Mouse (Mus musculus): ENCODE measurements around the gene Fthl17c. TPM values are rescaled to one million over a fixed set of nuclear protein-coding genes. Genes with fewer than 3 reads are reported as not detected.
"Not testable (repeated sequence)": the region's sequence is repeated elsewhere in the genome, so short reads cannot be mapped to it uniquely, and the experiment has no call there.

Gene Fthl17c
- not detected in 2 replicates for polyA plus RNA-seq (2014; fragmentation: Nextera tagmentation; extraction: Ambion mirVana)

- not testable (repeated sequence) for H3K27ac ChIP-seq (ENCODE audit: low read depth, low read length); H3K9me3 ChIP-seq (ENCODE audit: control insufficient read depth, low read length); H3K4me3 ChIP-seq (ENCODE audit: low read depth, low read length); ATAC-seq (ENCODE audit: insufficient read depth, low FRiP score, low TSS enrichment); H3K27me3 ChIP-seq (ENCODE audit: control insufficient read depth, insufficient read depth, low read length); DNase-seq (ENCODE audit: low spot score); H3K36me3 ChIP-seq (ENCODE audit: control insufficient read depth, insufficient read depth, low read length); H3K4me2 ChIP-seq (ENCODE audit: low read depth); H3K4me1 ChIP-seq (ENCODE audit: control insufficient read depth, insufficient read depth, low read length); H3K9ac ChIP-seq (ENCODE audit: low read length)
- no CpG with 5 or more reads among the region's 11 CpGs for WGBS
Measured at GRCm38 (mm10) chrX:8976459-8976858, at the start of gene Fthl17c. Gene Fthl17c, minus strand, starts transcription at chrX:8976559.

- H3K36me3 ChIP-seq (ENCODE audit: control insufficient read depth, insufficient read depth, low read length) = no peaks in the 10 kb centered on the region
- H3K27me3 ChIP-seq (ENCODE audit: control insufficient read depth, insufficient read depth, low read length) = no peaks in the 10 kb centered on the region
- H3K4me3 ChIP-seq (ENCODE audit: low read depth, low read length) = no peak overlapping the region
- ATAC-seq (ENCODE audit: insufficient read depth, low FRiP score, low TSS enrichment) = no peak
- WGBS = 56% methylated on average over 10 of the region's 10 CpGs
- H3K4me2 ChIP-seq (ENCODE audit: low read depth) = no peak overlapping the region
- no peaks in the 10 kb centered on the region for H3K9me3 ChIP-seq (ENCODE audit: control insufficient read depth, low read length)
- no peaks in the 10 kb centered on the region for H3K4me1 ChIP-seq (ENCODE audit: control insufficient read depth, insufficient read depth, low read length)
- no peak for DNase-seq (ENCODE audit: low spot score)
- H3K9ac ChIP-seq (ENCODE audit: low read length) = no peak overlapping the region
- H3K27ac ChIP-seq (ENCODE audit: low read depth, low read length) = no peak overlapping the region
Measured at GRCm38 (mm10) chrX:9019481-9019880, 43.1 kb upstream of the Fthl17c start.

GRCm38 (mm10) chrX:9016079-9016478 is 39.7 kb upstream of the Fthl17c start:
- DNase-seq (ENCODE audit: low spot score) = no peak
- Histone ChIP-seq H3K36me3 (ENCODE audit: control insufficient read depth, insufficient read depth, low read length) (no peaks in the 10 kb centered on the region), H3K4me1 (ENCODE audit: control insufficient read depth, insufficient read depth, low read length) (no peaks in the 10 kb centered on the region), H3K9me3 (ENCODE audit: control insufficient read depth, low read length) (no peaks in the 10 kb centered on the region), H3K27me3 (ENCODE audit: control insufficient read depth, insufficient read depth, low read length) (no peaks in the 10 kb centered on the region), H3K4me3 (ENCODE audit: low read depth, low read length) (no peak overlapping the region), H3K9ac (ENCODE audit: low read length) (no peak overlapping the region), H3K27ac (ENCODE audit: low read depth, low read length) (no peak overlapping the region), H3K4me2 (ENCODE audit: low read depth) (no peak overlapping the region)
- 63% methylated on average over 1 of the region's 1 CpGs for WGBS
- no peak for ATAC-seq (ENCODE audit: insufficient read depth, low FRiP score, low TSS enrichment)

- not testable (repeated sequence) for H3K36me3 ChIP-seq (ENCODE audit: control insufficient read depth, insufficient read depth, low read length); ATAC-seq (ENCODE audit: insufficient read depth, low FRiP score, low TSS enrichment); H3K4me1 ChIP-seq (ENCODE audit: control insufficient read depth, insufficient read depth, low read length); H3K4me3 ChIP-seq (ENCODE audit: low read depth, low read length); H3K9ac ChIP-seq (ENCODE audit: low read length); H3K27ac ChIP-seq (ENCODE audit: low read depth, low read length); H3K27me3 ChIP-seq (ENCODE audit: control insufficient read depth, insufficient read depth, low read length); H3K4me2 ChIP-seq (ENCODE audit: low read depth); H3K9me3 ChIP-seq (ENCODE audit: control insufficient read depth, low read length); DNase-seq (ENCODE audit: low spot score)
- WGBS = no CpG with 5 or more reads among the region's 9 CpGs
Measured at GRCm38 (mm10) chrX:8986655-8987054, 10.3 kb upstream of the Fthl17c start, which contains the start of gene Fthl17d. Gene Fthl17d, minus strand, starts transcription at chrX:8986755.

- not testable (repeated sequence) for H3K27me3 ChIP-seq (ENCODE audit: control insufficient read depth, insufficient read depth, low read length); DNase-seq (ENCODE audit: low spot score); H3K9me3 ChIP-seq (ENCODE audit: control insufficient read depth, low read length); H3K36me3 ChIP-seq (ENCODE audit: control insufficient read depth, insufficient read depth, low read length); ATAC-seq (ENCODE audit: insufficient read depth, low FRiP score, low TSS enrichment); H3K27ac ChIP-seq (ENCODE audit: low read depth, low read length); H3K4me3 ChIP-seq (ENCODE audit: low read depth, low read length); H3K9ac ChIP-seq (ENCODE audit: low read length); H3K4me2 ChIP-seq (ENCODE audit: low read depth); H3K4me1 ChIP-seq (ENCODE audit: control insufficient read depth, insufficient read depth, low read length)
- WGBS = 40% methylated on average over 4 of the region's 4 CpGs
Measured at GRCm38 (mm10) chrX:8964618-8965017, 11.7 kb downstream of the Fthl17c start.

- not testable (repeated sequence) for H3K4me3 ChIP-seq (ENCODE audit: low read depth, low read length); H3K27me3 ChIP-seq (ENCODE audit: control insufficient read depth, insufficient read depth, low read length); H3K4me1 ChIP-seq (ENCODE audit: control insufficient read depth, insufficient read depth, low read length); H3K36me3 ChIP-seq (ENCODE audit: control insufficient read depth, insufficient read depth, low read length); H3K27ac ChIP-seq (ENCODE audit: low read depth, low read length); H3K4me2 ChIP-seq (ENCODE audit: low read depth); H3K9me3 ChIP-seq (ENCODE audit: control insufficient read depth, low read length); ATAC-seq (ENCODE audit: insufficient read depth, low FRiP score, low TSS enrichment); H3K9ac ChIP-seq (ENCODE audit: low read length); DNase-seq (ENCODE audit: low spot score)
- WGBS = 89% methylated on average over 3 of the region's 11 CpGs
Measured at GRCm38 (mm10) chrX:8962875-8963274, 13.5 kb downstream of the Fthl17c start, which contains the start of gene Fthl17b. Gene Fthl17b, minus strand, starts transcription at chrX:8962975.

GRCm38 (mm10) chrX:8948130-8948805 is 28.1 kb downstream of the Fthl17c start:
- not testable (repeated sequence) for H3K4me3 ChIP-seq (ENCODE audit: low read depth, low read length); H3K36me3 ChIP-seq (ENCODE audit: control insufficient read depth, insufficient read depth, low read length); H3K9me3 ChIP-seq (ENCODE audit: control insufficient read depth, low read length); H3K27ac ChIP-seq (ENCODE audit: low read depth, low read length); H3K9ac ChIP-seq (ENCODE audit: low read length); H3K27me3 ChIP-seq (ENCODE audit: control insufficient read depth, insufficient read depth, low read length); H3K4me2 ChIP-seq (ENCODE audit: low read depth); H3K4me1 ChIP-seq (ENCODE audit: control insufficient read depth, insufficient read depth, low read length)
- DNase-seq (ENCODE audit: low spot score) (peak; percentile 79), ATAC-seq (ENCODE audit: insufficient read depth, low FRiP score, low TSS enrichment) (0 out of 2 replicates have a peak, but pooled peaks have one; percentile 63)
- WGBS = 25% methylated on average over 5 of the region's 7 CpGs

DNA sequence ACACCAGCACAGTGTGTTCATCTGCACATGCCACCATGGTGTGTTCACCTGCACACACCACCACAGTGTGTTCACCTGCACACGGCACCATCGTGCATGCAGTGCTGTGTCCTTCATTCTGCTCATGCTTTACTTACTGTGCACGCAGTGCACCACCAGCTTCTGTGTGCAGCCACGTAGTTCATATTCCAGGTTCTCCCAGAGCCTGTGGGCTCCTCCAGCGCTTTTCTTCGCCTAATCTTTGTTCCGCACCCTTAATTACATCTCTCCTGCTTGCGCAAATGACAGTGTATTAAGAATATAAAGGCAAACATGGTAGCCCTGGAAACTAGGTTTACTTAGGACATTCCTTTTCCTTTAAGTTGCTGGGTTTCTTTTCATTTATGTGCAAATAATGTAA is 32.3 kb downstream of the Fthl17c start:
- H3K4me2 ChIP-seq (ENCODE audit: low read depth) = no peak overlapping the region
- no peak for ATAC-seq (ENCODE audit: insufficient read depth, low FRiP score, low TSS enrichment)
- H3K4me1 ChIP-seq (ENCODE audit: control insufficient read depth, insufficient read depth, low read length) = no peaks in the 10 kb centered on the region
- 82% methylated on average over 8 of the region's 8 CpGs for WGBS
- H3K27me3 ChIP-seq (ENCODE audit: control insufficient read depth, insufficient read depth, low read length) = no peaks in the 10 kb centered on the region
- no peak overlapping the region for H3K27ac ChIP-seq (ENCODE audit: low read depth, low read length)
- DNase-seq (ENCODE audit: low spot score) = no peak
- H3K4me3 ChIP-seq (ENCODE audit: low read depth, low read length) = no peak overlapping the region
- H3K36me3 ChIP-seq (ENCODE audit: control insufficient read depth, insufficient read depth, low read length) = no peaks in the 10 kb centered on the region
- no peaks in the 10 kb centered on the region for H3K9me3 ChIP-seq (ENCODE audit: control insufficient read depth, low read length)
- H3K9ac ChIP-seq (ENCODE audit: low read length) = no peak overlapping the region

DNA sequence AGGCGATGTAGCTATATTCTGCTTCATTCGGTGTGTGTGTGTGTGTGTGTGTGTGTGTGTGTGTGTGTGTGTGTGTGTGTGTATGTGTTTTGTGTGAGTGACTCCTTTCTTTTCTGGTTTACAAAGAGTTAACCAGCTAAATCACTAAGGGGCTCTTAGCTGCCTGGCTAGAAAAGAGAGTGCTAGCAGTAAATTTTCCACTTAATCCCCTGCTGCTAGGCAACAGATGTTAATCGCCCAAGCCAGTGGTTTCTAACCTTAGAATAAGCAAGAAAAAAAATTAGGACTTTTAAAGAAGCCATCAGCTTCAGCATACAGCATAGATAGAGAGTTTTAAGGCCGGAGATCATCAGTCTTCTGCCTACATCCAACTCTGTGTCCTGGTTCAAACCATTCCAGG is 49.1 kb downstream of the Fthl17c start:
- DNase-seq (ENCODE audit: low spot score) (no peak), ATAC-seq (ENCODE audit: insufficient read depth, low FRiP score, low TSS enrichment) (no peak)
- Histone ChIP-seq H3K27me3 (ENCODE audit: control insufficient read depth, insufficient read depth, low read length) (no peaks in the 10 kb centered on the region), H3K9me3 (ENCODE audit: control insufficient read depth, low read length) (no peaks in the 10 kb centered on the region), H3K4me1 (ENCODE audit: control insufficient read depth, insufficient read depth, low read length) (no peaks in the 10 kb centered on the region), H3K36me3 (ENCODE audit: control insufficient read depth, insufficient read depth, low read length) (no peaks in the 10 kb centered on the region), H3K4me3 (ENCODE audit: low read depth, low read length) (no peak overlapping the region), H3K4me2 (ENCODE audit: low read depth) (no peak overlapping the region), H3K9ac (ENCODE audit: low read length) (no peak overlapping the region), H3K27ac (ENCODE audit: low read depth, low read length) (no peak overlapping the region)
- 36% methylated on average over 4 of the region's 4 CpGs for WGBS

All from neural tube, embryonic 11.5 days (tissue).